Mouse (Mus musculus) intestine, postnatal 0 days (tissue): Measurements from ENCODE around the gene Acvr2b. TPM values are rescaled to one million over a fixed set of nuclear protein-coding genes. Genes with fewer than 3 reads are reported as not detected.

Experiments used
- ATAC-seq: fragments of 200-750 bp; cut with Nextera tagmentation; 2 replicates; pipeline ENCODE4 v1.8.0; 2017; ENCODE audit warnings: mild to moderate bottlenecking, moderate TSS enrichment, moderate library complexity
- H3K27ac ChIP-seq: fragments of 300-500 bp; sonication (generic); 2 replicates; pipeline ENCODE4 v1.5.1; 2014; ENCODE audit warnings: mild to moderate bottlenecking, low read depth, low read length, moderate library complexity
- H3K27me3 ChIP-seq: fragments of 300-500 bp; sonication (generic); replicated peaks from 2 replicates; pipeline ENCODE4 v1.6.1; 2014; ENCODE audit warnings: low read length, mixed read lengths; ENCODE audit not compliant: control insufficient read depth, insufficient read depth
- H3K36me3 ChIP-seq: fragments of 300-500 bp; sonication (generic); 2 replicates; pipeline ENCODE4 v1.6.1; 2014; ENCODE audit warnings: mild to moderate bottlenecking, moderate library complexity; ENCODE audit not compliant: control insufficient read depth, insufficient read depth
- H3K4me1 ChIP-seq: fragments of 300-500 bp; sonication (generic); replicated peaks from 2 replicates; pipeline ENCODE4 v1.6.1; 2014; ENCODE audit warnings: antibody characterized with exemption, low read length, mixed read lengths; ENCODE audit not compliant: control insufficient read depth, insufficient read depth
- H3K4me2 ChIP-seq: fragments of 300-500 bp; sonication (generic); replicated peaks from 2 replicates; pipeline ENCODE4 v1.6.1; 2014; ENCODE audit warnings: low read depth, mild to moderate bottlenecking, moderate library complexity
- H3K4me3 ChIP-seq: fragments of 300-500 bp; sonication (generic); 2 replicates; pipeline ENCODE4 v1.5.1; 2014; ENCODE audit warnings: low read depth, low read length
- H3K9ac ChIP-seq: fragments of 300-500 bp; sonication (generic); 2 replicates; pipeline ENCODE4 v1.6.1; 2014; ENCODE audit warnings: mild to moderate bottlenecking, low read depth, low read length
- H3K9me3 ChIP-seq: fragments of 300-500 bp; sonication (generic); 2 replicates; pipeline ENCODE4 v1.6.1; 2016; ENCODE audit warnings: mixed run types; ENCODE audit not compliant: control insufficient read depth
- CTCF ChIP-seq: sonication (generic); IDR thresholded peaks from 2 replicates; pipeline ENCODE4 v1.5.1; 2016; ENCODE audit warnings: low read depth, mild to moderate bottlenecking, control low read depth, antibody characterized with exemption, moderate library complexity
- WGBS: fragments of 180-500 bp; shearing (Covaris S2); extraction: QIAGEN DNeasy Blood & Tissue Kit; methylation state at CpG from one replicate; pipeline ENCODE4 v1.1.7; 2014; 5-methylcytosine and 5-hydroxymethylcytosine counted together
- polyA plus RNA-seq: library from polyadenylated mRNA; unstranded; fragments of >200 nt; fragmentation: Nextera tagmentation; extraction: Ambion mirVana; gene quantifications from 2 replicates; pipeline ENCODE4 v1.2.1, GENCODE M21; 2015

The Acvr2b gene
- polyA plus RNA-seq, 1 experiment from 2014 or later = 5.8 TPM

DNA sequence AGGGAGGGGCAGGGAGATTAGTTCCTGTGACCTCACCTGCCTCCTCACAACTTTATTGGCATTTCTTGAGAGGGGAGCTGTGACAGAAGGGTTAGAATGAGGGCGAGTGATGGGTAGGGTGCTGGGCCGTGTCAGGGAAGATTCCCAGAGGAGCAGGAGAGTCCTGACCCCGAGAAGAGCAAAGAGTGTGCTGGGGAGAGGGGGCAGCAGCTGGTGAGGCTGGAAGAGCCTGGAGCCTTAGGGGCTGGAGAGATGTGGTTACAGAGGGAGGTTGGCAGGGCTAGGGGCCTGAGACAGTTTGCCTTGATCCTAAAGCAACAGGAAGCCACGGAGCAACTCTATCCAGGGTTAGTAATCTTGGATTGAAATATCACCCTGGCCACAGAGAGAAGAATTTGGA lies 79.7 kb downstream of the Acvr2b start:
- Histone ChIP-seq H3K4me1 (no peaks in the 10 kb centered on the region), H3K27ac (no peak overlapping the region), H3K27me3 (no peaks in the 10 kb centered on the region), H3K9ac (no peak overlapping the region), H3K9me3 (no peaks in the 10 kb centered on the region), H3K4me3 (no peak overlapping the region), H3K36me3 (no peaks in the 10 kb centered on the region), H3K4me2 (no peak overlapping the region)
- no peak for TF ChIP-seq CTCF
- ATAC-seq = no peak
- WGBS = 62% methylated on average over 4 of the region's 4 CpGs

GRCm38 (mm10) chr9:119483554-119484353 lies 81.8 kb downstream of the Acvr2b start:
- Histone ChIP-seq H3K4me3 (no peak overlapping the region), H3K36me3 (no peaks in the 10 kb centered on the region)
- 54% methylated on average over 23 of the region's 23 CpGs for WGBS

DNA sequence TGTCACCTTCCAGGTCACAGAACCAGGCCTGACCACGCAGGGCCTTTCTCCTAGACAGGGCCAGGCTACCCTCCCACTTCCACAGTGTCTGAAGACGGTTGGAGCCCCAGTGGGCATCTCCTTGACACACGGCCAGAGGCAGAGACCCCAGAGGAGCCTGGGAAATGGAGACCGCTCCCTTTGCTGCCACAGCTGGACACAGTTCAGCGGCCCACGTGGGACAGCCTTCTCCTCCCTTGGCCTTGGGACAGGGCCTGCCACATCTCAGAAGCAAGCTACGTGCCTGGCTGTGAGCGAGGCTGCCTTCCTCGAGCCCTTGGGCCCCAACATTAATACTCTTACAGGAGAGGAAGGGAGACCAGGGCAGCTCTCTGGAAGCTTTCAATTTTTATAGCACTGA lies 82.5 kb downstream of the Acvr2b start:
- no peak overlapping the region for H3K4me3 ChIP-seq
- no peak for ATAC-seq

More at GRCm38 (mm10) chr9:119483554-119484353, 81.8 kb downstream of the Acvr2b start:
- Histone ChIP-seq H3K27ac (no peak overlapping the region), H3K4me2 (no peak overlapping the region), H3K27me3 (no peaks in the 10 kb centered on the region), H3K9ac (no peak overlapping the region), H3K4me1 (no peaks in the 10 kb centered on the region), H3K9me3 (no peaks in the 10 kb centered on the region)
- no peak for TF ChIP-seq CTCF
- ATAC-seq = no peak

More for the DNA sequence above, 82.5 kb downstream of the Acvr2b start:
- Histone ChIP-seq H3K27ac (no peak overlapping the region), H3K4me2 (no peak overlapping the region), H3K4me1 (no peaks in the 10 kb centered on the region), H3K9ac (no peak overlapping the region), H3K27me3 (no peaks in the 10 kb centered on the region), H3K36me3 (no peaks in the 10 kb centered on the region), H3K9me3 (no peaks in the 10 kb centered on the region)
- 65% methylated on average over 9 of the region's 9 CpGs for WGBS
- TF ChIP-seq CTCF = no peak

Other genes with a start within 250 kb of the Acvr2b start
- 16.4 and 17.5 TPM in 2 replicates for gene Acaa1b, start 245.0 kb upstream of the Acvr2b start, polyA plus RNA-seq
- not detected in 2 replicates for gene Gm47289, start 243.0 kb upstream of the Acvr2b start, polyA plus RNA-seq
- gene Slc22a13, start 193.0 kb upstream of the Acvr2b start, polyA plus RNA-seq = 0.10 TPM in 1 of 2 replicates, not detected in the other
- gene Oxsr1, start 79.7 kb upstream of the Acvr2b start, polyA plus RNA-seq = 7.9 and 8.7 TPM in 2 replicates
- 90.5 and 97.0 TPM in 2 replicates for gene Acaa1a, start 62.4 kb upstream of the Acvr2b start, polyA plus RNA-seq
- gene Myd88, start 60.7 kb upstream of the Acvr2b start, polyA plus RNA-seq = 29.7 and 30.9 TPM in 2 replicates
- 10.8 and 11.7 TPM in 2 replicates for gene Xylb, start 44.7 kb upstream of the Acvr2b start, polyA plus RNA-seq
- 0.12 TPM in 1 of 2 replicates, not detected in the other for gene Slc22a14, start 36.6 kb upstream of the Acvr2b start, polyA plus RNA-seq
- 4.4 and 4.6 TPM in 2 replicates for gene Exog, start 42.8 kb downstream of the Acvr2b start, polyA plus RNA-seq
- gene Scn5a, start 176.9 kb downstream of the Acvr2b start, polyA plus RNA-seq = 0.30 and 0.34 TPM in 2 replicates